Mouse (Mus musculus) olfactory bulb, adult 2 months (tissue): ENCODE measurements around the gene B230104I21Rik.

Experiments
- CTCF ChIP-seq: fragments of 200-500 bp; IDR thresholded peaks from 2 replicates; pipeline ENCODE4 v1.5.1; 2012; ENCODE audit warnings: low read depth, mild to moderate bottlenecking, low read length, moderate library complexity; ENCODE audit not compliant: insufficient read depth
- POLR2A ChIP-seq: fragments of 200-500 bp; IDR thresholded peaks from 2 replicates; pipeline ENCODE4 v1.6.1; 2012; ENCODE audit warnings: mild to moderate bottlenecking, low read depth, low read length, moderate library complexity; ENCODE audit not compliant: insufficient read depth

DNA sequence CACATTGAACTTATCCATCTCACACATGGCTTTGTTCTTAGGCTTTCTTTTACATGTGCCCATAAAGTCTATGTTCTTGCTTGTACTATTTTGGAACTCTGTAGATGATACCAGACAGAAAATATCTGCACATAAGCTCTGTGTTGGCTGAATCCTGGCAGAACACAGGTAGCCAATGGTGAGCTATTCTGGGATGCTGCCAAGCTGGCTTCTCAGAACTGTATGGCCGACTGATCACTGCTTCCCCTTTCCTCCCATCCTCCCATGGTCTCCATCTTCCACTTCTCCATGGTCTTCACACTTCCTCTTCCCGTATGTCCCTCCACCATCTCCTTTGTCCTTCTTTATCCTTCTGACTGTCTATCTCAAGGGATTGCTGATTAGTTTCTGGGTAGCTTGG is 26.8 kb upstream of the B230104I21Rik start:
- TF ChIP-seq CTCF (no peak), POLR2A (no peak)
